Mouse (Mus musculus) liver, embryonic 18 days (tissue): ENCODE results near the gene Atp1a2. TPM values are rescaled to one million over a fixed set of nuclear protein-coding genes. Genes with fewer than 3 reads are reported as not detected.

Source experiments
- polyA plus RNA-seq: library from polyadenylated mRNA; depleted of rRNA; stranded (reverse); fragments of >200 nt; gene quantifications from 2 replicates; pipeline ENCODE4 v1.2.3, GENCODE M21; 2012; rRNA removed

The Atp1a2 gene
- 0.09 and 0.12 TPM in 2 replicates for polyA plus RNA-seq

DNA sequence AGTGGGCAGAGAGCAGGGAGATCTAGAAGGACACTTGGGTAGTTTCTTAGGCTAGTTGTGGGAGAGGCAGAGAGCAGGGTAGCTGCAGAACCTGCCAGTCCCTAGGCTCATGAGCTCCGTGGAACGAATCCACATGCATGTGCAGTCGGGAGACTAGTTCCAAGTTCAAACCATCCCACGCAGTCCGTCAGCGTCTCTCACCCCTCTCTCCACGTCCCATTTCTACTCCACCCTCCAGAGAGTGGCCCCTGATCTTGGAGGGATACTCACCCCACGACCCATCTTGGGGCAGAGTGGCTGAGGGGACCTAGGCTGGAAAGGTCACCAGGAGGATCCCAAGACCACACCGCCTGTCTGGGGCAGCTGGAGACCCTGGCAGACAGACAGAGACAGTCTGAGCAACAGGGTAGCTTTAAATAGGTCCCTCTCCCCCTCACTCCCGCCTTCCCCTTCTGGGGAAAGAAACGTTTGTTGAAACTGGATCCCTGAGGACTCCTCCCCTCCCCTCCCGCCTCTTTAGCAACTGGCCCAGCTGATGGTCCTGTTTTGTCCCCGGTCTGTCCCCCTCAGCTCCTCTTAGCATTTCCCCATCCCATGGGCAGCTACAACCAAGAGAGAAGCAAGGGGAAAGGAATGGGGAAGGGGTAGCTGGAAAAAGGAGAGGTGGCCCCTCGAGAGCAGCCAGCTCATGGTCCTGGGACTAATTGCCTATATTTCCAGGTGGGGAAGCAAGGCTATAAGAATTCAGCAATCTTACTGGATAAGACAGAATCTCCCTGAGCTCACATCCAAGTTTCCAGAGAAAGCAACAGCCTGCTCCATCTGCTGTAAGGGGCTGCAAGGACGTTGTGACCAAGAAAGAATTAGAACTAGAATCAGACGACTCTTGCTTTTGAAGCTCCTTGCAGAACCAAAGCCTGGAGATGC is at the start of gene Atp1a2:
Gene Atp1a2 (minus strand): TSS at position 454 of the 927 bp plus-strand sequence.

DNA sequence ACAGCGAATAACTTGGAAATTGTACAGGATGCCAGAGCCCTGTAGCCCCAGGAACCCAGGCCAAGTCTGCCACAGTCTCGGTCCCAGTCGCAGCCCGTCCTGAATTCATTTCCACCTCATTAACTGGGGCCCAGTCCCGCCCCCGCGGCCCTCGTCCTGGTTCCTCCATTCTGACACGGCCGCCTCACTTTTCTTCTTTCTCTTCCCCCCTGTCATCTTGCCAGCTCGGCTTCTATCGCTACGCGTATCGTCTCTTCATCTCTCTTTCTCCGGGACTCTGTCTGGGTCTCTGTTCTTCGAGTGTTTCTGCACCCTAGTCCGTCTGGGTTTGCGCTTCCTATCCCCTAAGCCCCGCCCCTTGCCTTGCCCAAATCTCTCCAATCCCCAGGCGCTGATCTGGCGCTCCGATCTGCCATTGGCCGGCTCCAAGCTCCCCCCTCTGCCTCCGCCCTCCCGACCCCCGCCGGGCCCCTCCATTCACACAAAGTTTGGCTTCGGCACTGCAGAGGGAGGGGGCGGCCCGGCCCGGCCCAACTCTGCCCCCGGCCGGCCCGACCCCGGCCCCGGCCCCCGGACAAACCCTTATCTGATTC is 43.0 kb upstream of the Atp1a2 start, which contains the start of gene Kcnj10:
Gene Kcnj10 (plus strand): TSS at position 482 of the 593 bp plus-strand sequence.

GRCm38 (mm10) chr1:172329131-172329530 is 31.3 kb upstream of the Atp1a2 start, which contains the start of gene Kcnj9:
Gene Kcnj9 (minus strand): TSS chr1:172329318.

GRCm38 (mm10) chr1:172261477-172262078 is 36.3 kb downstream of the Atp1a2 start, which contains the start of gene Igsf8:
Gene Igsf8 (plus strand): TSS chr1:172261641.

GRCm38 (mm10) chr1:172258314-172258713 is 39.5 kb downstream of the Atp1a2 start, which contains the start of gene Atp1a4:
Gene Atp1a4 (minus strand): TSS chr1:172258414.

Other genes starting within 250 kb of the Atp1a2 start
- gene Nhlh1, start 240.5 kb downstream of the Atp1a2 start, polyA plus RNA-seq: not detected in 2 replicates
- gene Copa, start 215.5 kb downstream of the Atp1a2 start, polyA plus RNA-seq: 47.8 and 52.1 TPM in 2 replicates
- 29.8 and 34.6 TPM in 2 replicates for gene Ncstn, start 215.3 kb downstream of the Atp1a2 start, polyA plus RNA-seq
- 40.4 and 44.5 TPM in 2 replicates for gene Pex19, start 171.3 kb downstream of the Atp1a2 start, polyA plus RNA-seq
- 37.2 and 40.3 TPM in 2 replicates for gene Dcaf8, start 150.0 kb downstream of the Atp1a2 start, polyA plus RNA-seq
- 15.3 and 17.4 TPM in 2 replicates for gene Pea15a, start 91.3 kb downstream of the Atp1a2 start, polyA plus RNA-seq
- gene Casq1, start 78.2 kb downstream of the Atp1a2 start, polyA plus RNA-seq: 0.41 and 0.47 TPM in 2 replicates
- 0.03 and 0.05 TPM in 2 replicates for gene Atp1a4, start 39.6 kb downstream of the Atp1a2 start, polyA plus RNA-seq
- gene Igsf8, start 36.4 kb downstream of the Atp1a2 start, polyA plus RNA-seq: 20.2 and 23.9 TPM in 2 replicates
- 0.04 and 0.05 TPM in 2 replicates for gene Kcnj9, start 31.3 kb upstream of the Atp1a2 start, polyA plus RNA-seq
- gene Kcnj10, start 43.1 kb upstream of the Atp1a2 start, polyA plus RNA-seq: 0.14 and 0.17 TPM in 2 replicates
- 3.6 TPM in 2 replicates for gene Pigm, start 78.5 kb upstream of the Atp1a2 start, polyA plus RNA-seq
- 0.96 and 1.1 TPM in 2 replicates for gene Slamf9, start 177.3 kb upstream of the Atp1a2 start, polyA plus RNA-seq
- gene Igsf9, start 183.7 kb upstream of the Atp1a2 start, polyA plus RNA-seq: 1.2 and 1.3 TPM in 2 replicates
- gene Tagln2, start 202.0 kb upstream of the Atp1a2 start, polyA plus RNA-seq: 86.1 and 90.5 TPM in 2 replicates
- gene Cfap45, start 222.7 kb upstream of the Atp1a2 start, polyA plus RNA-seq: 0.47 and 0.53 TPM in 2 replicates